Mouse (Mus musculus): ENCODE data around the gene Map3k5.

Gene Map3k5

GRCm38 (mm10) chr10:19935295-19935623 lies 987 bp downstream of the Map3k5 start:
- no peak for DNase-seq (ENCODE audit: low read depth, low spot score)

GRCm38 (mm10) chr10:19935821-19936367 lies 1.6 kb downstream of the Map3k5 start:
- DNase-seq (ENCODE audit: low read depth, low spot score): no peak

- DNase-seq (ENCODE audit: low read depth, low spot score): no peak
These were observed 2.9 kb downstream of the Map3k5 start for GRCm38 (mm10) chr10:19936961-19937708.

DNA sequence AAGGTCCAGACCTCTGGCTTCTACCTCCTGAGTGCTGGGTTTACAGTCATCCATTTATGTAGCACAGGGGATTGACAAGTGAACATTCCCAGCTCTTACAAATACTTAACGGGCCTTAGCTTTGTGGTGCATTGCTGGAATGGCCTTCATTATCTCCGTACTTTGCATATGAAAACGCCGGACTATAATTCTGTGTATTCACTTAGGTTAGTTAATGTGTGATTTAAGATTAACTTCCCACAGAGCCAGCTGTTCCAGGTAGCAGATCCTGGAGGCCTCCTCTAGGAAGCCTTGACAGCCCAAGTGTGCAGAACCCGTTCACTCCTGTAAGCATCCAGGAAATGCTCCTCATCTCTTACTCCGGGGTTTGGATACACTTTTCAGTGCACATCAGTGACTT lies 4.5 kb downstream of the Map3k5 start:
- DNase-seq (ENCODE audit: low read depth, low spot score): no peak

DNA sequence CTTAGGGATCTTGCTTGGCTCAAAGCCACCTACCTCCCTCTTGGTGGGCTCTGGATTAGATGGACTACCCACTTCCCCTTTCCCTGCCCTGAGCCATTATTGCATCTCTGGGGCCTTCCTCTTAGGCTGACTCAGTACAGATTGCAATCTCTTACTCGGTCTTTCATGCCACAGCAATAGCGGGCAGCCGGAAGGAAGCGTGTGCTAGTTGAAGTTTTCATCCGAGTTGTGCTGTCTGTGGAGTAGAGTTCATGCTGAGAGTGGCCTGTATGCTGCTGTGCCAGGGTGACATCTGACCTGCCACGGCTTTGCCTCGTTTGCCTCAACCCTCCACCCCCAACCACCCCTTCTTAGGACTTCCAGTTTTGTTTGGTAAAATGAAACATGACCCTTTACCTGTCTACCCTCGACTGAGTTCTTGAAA lies 5.0 kb downstream of the Map3k5 start:
- DNase-seq (ENCODE audit: low read depth, low spot score): no peak

DNA sequence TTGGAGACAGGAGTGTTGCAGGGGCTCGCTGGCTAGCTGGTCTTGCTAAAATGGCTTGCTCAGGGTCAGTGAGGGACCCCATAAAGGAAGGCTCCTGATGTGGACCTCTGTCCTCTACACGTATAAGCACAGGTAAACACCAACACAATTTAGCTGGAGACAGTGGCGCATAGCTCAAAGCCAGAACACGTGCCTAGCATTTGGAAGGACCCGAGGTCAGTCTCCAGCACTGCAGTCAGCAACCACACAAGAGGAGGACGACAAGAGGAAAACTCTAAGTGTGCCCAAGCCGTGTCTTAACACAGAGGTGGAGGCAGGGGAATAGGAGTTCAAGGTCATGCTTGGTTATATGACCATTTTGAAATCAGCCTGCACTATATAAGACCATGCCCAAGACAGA lies 5.9 kb downstream of the Map3k5 start:
- no peak for DNase-seq (ENCODE audit: low read depth, low spot score)

- no peak for DNase-seq (ENCODE audit: low read depth, low spot score)
These were observed 6.4 kb downstream of the Map3k5 start for GRCm38 (mm10) chr10:19940626-19941025.

DNA sequence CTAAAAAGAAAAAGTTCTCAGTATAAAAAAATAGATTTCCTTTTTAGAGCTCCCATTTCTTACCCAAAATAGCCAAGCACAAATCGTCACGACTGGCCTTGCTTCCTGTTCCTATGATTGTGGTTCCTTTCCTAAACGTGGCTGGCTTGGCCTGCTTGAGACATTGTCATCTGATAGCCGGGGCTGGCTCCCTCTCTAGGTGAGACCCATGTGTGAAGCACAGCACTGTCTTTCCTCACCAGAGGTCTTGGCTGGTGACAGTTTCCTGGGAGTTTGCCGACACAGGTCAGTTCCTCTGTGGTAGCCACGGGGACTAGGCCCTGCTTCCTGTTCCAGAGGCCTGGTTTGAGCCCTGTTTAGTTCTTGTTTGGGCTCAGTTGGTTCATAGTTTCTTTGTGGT lies 6.8 kb downstream of the Map3k5 start:
- no peak for DNase-seq (ENCODE audit: low read depth, low spot score)

GRCm38 (mm10) chr10:19941914-19942313 lies 7.6 kb downstream of the Map3k5 start:
- no peak for DNase-seq (ENCODE audit: low read depth, low spot score)

GRCm38 (mm10) chr10:19942621-19943020 lies 8.3 kb downstream of the Map3k5 start:
- DNase-seq (ENCODE audit: low read depth, low spot score): no peak

DNA sequence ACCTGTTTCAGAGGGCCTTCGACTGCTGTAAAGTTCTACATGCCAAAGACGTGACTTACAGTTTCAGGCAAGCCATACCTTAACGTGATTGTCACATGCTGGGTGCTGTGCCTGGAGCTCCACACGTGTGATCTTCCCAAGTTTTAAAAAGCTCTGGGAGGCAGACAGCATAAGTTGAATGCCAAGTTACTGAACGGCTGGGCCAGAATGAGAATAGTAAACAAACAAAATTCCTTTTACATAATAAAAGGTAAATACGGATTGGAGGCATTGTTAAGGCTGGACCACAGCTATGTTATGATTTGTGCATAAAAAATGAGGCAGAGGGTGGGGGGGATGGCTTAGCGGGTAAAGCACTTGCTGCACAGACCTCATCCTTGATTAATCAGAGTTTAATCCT lies 11.4 kb downstream of the Map3k5 start:
- DNase-seq (ENCODE audit: low read depth, low spot score): no peak

- DNase-seq (ENCODE audit: low read depth, low spot score): no peak
These were observed 12.4 kb downstream of the Map3k5 start for GRCm38 (mm10) chr10:19946644-19947043.

DNA sequence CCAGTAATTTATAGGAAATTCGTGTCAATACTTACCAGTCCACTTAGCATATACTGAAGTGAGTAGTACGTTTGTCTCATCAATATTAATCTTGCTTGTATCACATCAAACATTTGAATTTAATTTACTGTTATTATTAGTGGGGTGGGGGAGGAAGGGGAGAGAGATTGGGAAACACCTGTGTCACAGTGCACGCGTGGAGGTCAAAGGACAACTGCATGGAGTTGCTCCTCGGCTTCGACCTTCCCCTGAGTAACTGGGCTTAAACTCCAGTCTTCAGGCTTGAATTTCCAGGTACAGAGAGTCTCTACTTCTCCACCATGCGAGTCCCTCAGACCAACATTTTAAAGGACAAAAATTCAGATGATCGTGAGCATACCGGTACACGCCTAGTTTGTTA lies 13.2 kb downstream of the Map3k5 start:
- no peak for DNase-seq (ENCODE audit: low read depth, low spot score)

- DNase-seq (ENCODE audit: low read depth, low spot score): no peak
These were observed 13.6 kb downstream of the Map3k5 start for GRCm38 (mm10) chr10:19947901-19948300.

- DNase-seq (ENCODE audit: low read depth, low spot score): no peak
These were observed 14.1 kb downstream of the Map3k5 start for GRCm38 (mm10) chr10:19948381-19948780.

DNA sequence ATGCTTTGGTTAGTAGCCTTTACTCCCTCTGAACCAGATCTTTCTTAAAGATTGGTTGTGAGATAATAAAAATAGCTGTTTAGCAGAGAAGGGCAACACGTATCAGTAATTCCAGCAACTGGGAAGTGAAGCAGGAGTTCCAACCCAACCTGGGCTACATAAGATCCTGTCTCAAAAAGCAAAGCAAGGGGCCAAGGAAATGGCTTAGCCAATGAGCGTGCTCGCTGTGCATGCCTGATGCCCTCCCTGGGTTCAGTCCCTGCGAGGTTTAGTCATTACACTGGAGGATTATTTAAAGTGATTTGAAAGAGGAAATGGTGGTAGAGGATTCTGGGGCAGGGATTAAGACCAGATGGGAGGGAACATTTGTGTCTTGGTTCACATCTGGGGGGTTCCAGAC lies 14.8 kb downstream of the Map3k5 start:
- DNase-seq (ENCODE audit: low read depth, low spot score): no peak

DNA sequence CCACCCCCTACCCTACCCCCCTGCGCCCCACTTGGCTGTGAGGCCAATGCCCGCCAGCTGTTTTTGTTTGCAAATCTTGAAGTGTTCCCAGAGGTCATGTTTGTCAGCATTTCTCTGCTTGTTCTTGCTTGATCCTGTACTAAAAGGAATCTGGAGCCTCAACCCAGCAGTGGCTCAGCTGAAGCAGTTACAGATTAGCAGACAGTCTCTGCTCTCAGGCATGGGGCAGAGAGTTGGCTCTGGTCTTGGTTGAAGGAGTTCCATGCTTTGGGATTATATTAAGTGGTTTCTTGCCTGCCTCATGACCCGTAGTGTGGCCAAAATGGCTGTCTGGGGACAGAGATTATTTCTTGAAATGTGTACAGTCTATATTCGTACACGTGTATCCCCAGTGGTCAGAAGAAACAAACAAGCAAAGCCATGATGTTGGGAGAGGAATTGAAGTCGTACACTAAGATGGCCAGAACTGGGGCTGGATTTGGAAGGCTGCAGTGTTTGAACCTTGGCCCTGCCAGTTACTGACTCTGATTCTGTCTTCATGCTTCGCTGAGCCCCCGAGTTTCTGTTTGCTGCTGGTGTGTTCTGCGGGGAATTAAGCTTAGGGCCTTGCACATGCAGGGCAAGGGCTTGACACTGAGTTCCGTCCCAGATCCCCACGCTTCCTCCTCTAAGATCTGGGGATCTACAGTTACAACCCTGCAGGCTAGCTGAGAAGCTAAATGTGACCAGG lies 18.9 kb downstream of the Map3k5 start:
- no peak for DNase-seq (ENCODE audit: low read depth, low spot score)

- DNase-seq (ENCODE audit: low read depth, low spot score): no peak
These were observed 20.3 kb downstream of the Map3k5 start for GRCm38 (mm10) chr10:19954572-19954971.

GRCm38 (mm10) chr10:19955817-19956216 lies 21.5 kb downstream of the Map3k5 start:
- no peak for DNase-seq (ENCODE audit: low read depth, low spot score)

GRCm38 (mm10) chr10:19956745-19957144 lies 22.5 kb downstream of the Map3k5 start:
- no peak for DNase-seq (ENCODE audit: low read depth, low spot score)

DNA sequence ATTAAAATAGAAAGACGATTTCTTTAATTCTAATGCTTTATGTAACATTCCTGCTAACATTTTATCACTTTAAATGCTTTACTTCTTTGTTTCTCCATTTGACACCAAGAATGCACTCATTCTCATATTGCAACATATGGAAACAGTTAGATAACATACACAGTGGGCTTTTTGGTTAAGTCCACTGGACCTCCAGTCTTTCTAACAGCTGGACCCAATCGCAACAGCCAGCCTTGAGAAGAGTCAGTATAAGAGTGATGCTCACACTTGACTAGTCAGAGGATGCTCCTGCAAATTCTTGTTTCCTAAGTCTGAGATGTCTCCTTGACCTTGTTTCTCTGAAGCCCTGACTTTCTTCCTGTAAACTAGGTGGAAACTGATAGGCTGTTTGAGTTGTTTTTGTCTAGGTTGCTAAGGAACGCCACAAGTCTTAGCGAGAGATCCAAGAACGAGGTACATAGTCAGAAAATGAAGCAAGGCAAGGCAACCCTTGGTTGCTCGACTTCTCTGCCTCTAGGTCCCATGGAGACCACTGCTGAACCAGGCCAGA lies 26.6 kb downstream of the Map3k5 start:
- DNase-seq (ENCODE audit: low read depth, low spot score): no peak

DNA sequence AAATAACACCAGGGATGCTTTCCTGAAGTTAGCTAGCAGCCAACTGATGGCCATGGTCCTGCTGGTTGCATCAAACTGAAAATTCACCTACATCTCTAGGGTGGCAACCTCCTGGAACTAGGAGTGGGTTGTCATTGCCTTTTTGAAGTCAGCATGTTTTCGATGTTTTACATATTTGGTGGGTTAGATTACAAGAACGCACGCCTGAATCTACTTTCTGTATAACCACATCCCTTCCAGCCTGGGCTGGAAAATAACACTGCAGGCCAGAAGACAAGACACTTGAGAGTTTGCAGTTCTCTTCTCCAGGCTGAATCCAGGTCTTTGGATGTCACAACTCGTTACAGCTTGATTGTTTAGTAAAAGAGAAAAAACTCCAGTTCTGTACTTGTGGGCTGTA lies 28.5 kb downstream of the Map3k5 start:
- DNase-seq (ENCODE audit: low read depth, low spot score): no peak

DNA sequence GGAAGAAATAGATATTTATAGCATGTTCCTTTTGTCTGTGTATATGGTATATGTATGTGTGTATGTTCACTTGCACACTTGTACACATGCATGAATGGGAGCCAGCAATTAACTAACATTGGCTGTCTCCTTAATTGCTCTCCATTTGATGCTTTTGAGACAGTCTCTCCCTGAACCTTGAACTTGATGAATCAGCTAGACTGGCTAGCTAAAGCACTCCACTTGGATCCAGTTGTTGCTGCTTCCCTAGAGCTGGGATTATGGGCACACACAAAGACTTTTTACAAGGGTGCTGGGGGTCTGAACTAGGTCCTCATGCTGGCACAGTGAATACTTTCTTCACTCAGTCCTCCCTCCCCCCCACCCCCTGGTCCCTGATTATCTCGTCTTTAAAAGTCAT lies 28.9 kb downstream of the Map3k5 start:
- no peak for DNase-seq (ENCODE audit: low read depth, low spot score)

Measured in WW6 (cell line).